Mouse (Mus musculus) forebrain, embryonic 16.5 days (tissue): ENCODE data around the gene Ctf2. TPM values are rescaled to one million over a fixed set of nuclear protein-coding genes. Genes with fewer than 3 reads are reported as not detected.
A peak's percentile ranks its signal among the peaks of the same experiment; 100 is the strongest.

Experiments used
- ATAC-seq: fragments of 200-750 bp; cut with Nextera tagmentation; 2 replicates; pipeline ENCODE4 v1.8.0; 2017; ENCODE audit warnings: mild to moderate bottlenecking, moderate library complexity
- H3K27ac ChIP-seq: fragments of 300-500 bp; sonication (generic); 2 replicates; pipeline ENCODE4 v1.5.1; 2014; ENCODE audit warnings: low read length, control low read depth
- H3K27me3 ChIP-seq: fragments of 300-500 bp; sonication (generic); replicated peaks from 2 replicates; pipeline ENCODE4 v1.6.1; 2014; ENCODE audit warnings: low read length; ENCODE audit not compliant: control insufficient read depth, insufficient read depth
- H3K36me3 ChIP-seq: fragments of 300-500 bp; sonication (generic); 2 replicates; pipeline ENCODE4 v1.6.1; 2014; ENCODE audit not compliant: control insufficient read depth, insufficient read depth
- H3K4me1 ChIP-seq: fragments of 300-500 bp; sonication (generic); replicated peaks from 2 replicates; pipeline ENCODE4 v1.6.1; 2014; ENCODE audit warnings: low read length; ENCODE audit not compliant: control insufficient read depth, insufficient read depth
- H3K4me2 ChIP-seq: fragments of 300-500 bp; sonication (generic); 2 replicates; pipeline ENCODE4 v1.6.1; 2014; ENCODE audit warnings: mild to moderate bottlenecking, low read length, control low read depth
- H3K4me3 ChIP-seq: fragments of 300-500 bp; sonication (generic); replicated peaks from 2 replicates; pipeline ENCODE4 v1.5.1; 2014; ENCODE audit warnings: mild to moderate bottlenecking, low read length, control low read depth
- H3K9ac ChIP-seq: fragments of 300-500 bp; sonication (generic); replicated peaks from 2 replicates; pipeline ENCODE4 v1.6.1; 2014; ENCODE audit warnings: low read depth, low read length, control low read depth
- H3K9me3 ChIP-seq: fragments of 300-500 bp; sonication (generic); 2 replicates; pipeline ENCODE4 v1.6.1; 2016; ENCODE audit warnings: low read length; ENCODE audit not compliant: control insufficient read depth
- WGBS: fragments of 180-500 bp; shearing (Covaris S2); extraction: QIAGEN DNeasy Blood & Tissue Kit; methylation state at CpG from one replicate; pipeline ENCODE4 v1.1.7; 2014; 5-methylcytosine and 5-hydroxymethylcytosine counted together
- polyA plus RNA-seq: library from polyadenylated mRNA; unstranded; fragments of >200 nt; fragmentation: Nextera tagmentation; extraction: Ambion mirVana; gene quantifications from 2 replicates; pipeline ENCODE4 v1.2.1, GENCODE M21; 2015

Ctf2 gene
- polyA plus RNA-seq, 1 experiment from 2014 or later, result 0.11 TPM

DNA sequence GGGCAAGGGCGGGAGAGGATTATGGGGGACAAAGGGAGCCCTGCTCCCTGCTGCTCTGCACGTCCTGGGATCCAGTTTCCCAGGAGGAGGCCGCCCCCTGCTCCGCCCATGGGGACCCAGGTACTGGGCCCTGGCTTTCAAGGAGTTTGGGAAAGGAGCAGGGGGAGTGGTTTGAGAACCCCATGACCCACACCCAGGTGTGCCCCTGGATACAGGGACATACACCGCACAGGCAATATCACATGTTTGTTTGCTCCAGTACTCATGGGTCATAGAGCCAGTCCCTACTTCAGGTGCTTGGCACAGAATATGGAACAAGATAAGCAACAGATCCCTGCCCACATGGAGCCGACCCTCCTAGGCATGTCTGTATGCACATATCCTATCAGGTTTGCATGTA, 6.0 kb downstream of the Ctf2 start:
- no peak overlapping the region for H3K9ac ChIP-seq
- H3K27ac ChIP-seq, result no peak overlapping the region
- H3K4me1 ChIP-seq, result no peaks in the 10 kb centered on the region
- no peak overlapping the region for H3K4me3 ChIP-seq
- no peak for ATAC-seq
- no peaks in the 10 kb centered on the region for H3K9me3 ChIP-seq
- H3K36me3 ChIP-seq, result no peaks in the 10 kb centered on the region
- H3K4me2 ChIP-seq, result no peak overlapping the region
- 49% methylated on average over 6 of the region's 6 CpGs for WGBS
- no peaks in the 10 kb centered on the region for H3K27me3 ChIP-seq

DNA sequence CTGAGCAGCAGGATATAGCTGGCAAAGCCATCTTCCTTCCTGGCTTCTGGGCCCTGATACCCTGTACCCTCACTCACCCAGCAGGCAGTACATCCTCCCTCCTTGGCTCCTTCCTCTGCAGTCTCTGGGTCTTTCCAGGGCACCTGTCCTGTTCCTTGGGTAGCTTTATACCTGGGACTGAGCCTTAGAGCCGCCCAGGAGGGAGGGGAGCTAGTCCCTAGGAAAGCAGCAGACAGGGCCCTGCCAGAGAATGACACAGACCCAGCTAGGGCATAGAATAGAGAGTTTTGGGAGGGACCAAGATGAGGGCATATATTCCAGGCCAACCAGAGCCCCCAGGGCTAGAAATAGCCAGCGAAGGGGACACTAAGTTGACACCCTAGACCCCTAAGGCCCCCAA, 6.5 kb downstream of the Ctf2 start:
- ATAC-seq, result no peak
- no peaks in the 10 kb centered on the region for H3K4me1 ChIP-seq
- H3K27me3 ChIP-seq, result no peaks in the 10 kb centered on the region
- no peaks in the 10 kb centered on the region for H3K9me3 ChIP-seq
- H3K9ac ChIP-seq, result no peak overlapping the region
- H3K36me3 ChIP-seq, result no peaks in the 10 kb centered on the region
- no peak overlapping the region for H3K4me2 ChIP-seq
- no peak overlapping the region for H3K27ac ChIP-seq
- no peak overlapping the region for H3K4me3 ChIP-seq
- WGBS, result 39% methylated on average over 2 of the region's 2 CpGs

DNA sequence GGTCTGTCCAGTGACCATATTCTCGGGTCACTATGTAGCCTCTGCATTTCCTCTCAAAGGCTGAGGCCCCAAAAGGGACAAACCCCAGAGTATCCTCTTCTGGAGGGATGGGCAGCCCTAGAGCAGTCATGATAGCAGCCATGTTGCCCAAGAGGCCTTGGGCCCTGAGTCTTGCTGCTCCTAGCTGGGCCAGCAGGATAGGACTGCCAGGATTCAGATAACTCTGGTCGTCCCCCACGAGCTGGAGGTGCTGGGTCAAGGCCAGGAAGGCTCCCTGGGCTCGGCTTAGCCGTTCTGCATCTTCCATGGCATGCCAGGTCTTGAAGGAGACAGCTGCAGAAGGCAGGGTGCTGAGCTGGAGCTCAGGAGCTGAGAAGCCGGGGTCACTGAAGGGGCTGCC, 12.7 kb downstream of the Ctf2 start:
- 93% methylated on average over 6 of the region's 6 CpGs for WGBS
- no peak for ATAC-seq
- Histone ChIP-seq H3K36me3 (no peaks in the 10 kb centered on the region), H3K27me3 (no peaks in the 10 kb centered on the region), H3K27ac (no peak overlapping the region), H3K9me3 (no peaks in the 10 kb centered on the region), H3K4me1 (peaks cover 6% of the 10 kb centered on the region), H3K4me2 (no peak overlapping the region), H3K9ac (no peak overlapping the region), H3K4me3 (no peak overlapping the region)

DNA sequence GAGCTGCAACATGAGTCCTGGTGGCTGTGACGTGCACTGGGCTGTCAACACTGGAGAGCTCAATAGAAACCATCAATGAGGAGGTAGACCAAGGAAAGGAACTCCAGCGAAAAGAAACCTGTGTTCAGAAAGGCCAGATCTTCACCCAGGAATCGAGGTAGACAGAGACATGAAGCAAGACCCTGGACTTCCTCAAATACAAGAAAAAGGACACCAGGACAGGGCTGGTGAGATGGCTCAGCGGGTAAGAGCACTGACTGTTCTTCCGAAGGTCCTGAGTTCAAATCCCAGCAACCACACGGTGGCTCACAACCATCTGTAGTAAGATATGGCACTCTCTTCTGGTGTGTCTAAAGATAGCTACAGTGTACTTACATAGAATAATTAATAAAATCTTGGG, 13.6 kb downstream of the Ctf2 start:
- H3K27me3 ChIP-seq, result no peaks in the 10 kb centered on the region
- no peak overlapping the region for H3K27ac ChIP-seq
- no peak overlapping the region for H3K4me2 ChIP-seq
- H3K4me1 ChIP-seq, result peaks cover 6% of the 10 kb centered on the region
- ATAC-seq, result no peak
- no peak overlapping the region for H3K9ac ChIP-seq
- no peaks in the 10 kb centered on the region for H3K9me3 ChIP-seq
- WGBS, result 87% methylated on average over 6 of the region's 6 CpGs
- H3K36me3 ChIP-seq, result no peaks in the 10 kb centered on the region
- no peak overlapping the region for H3K4me3 ChIP-seq

DNA sequence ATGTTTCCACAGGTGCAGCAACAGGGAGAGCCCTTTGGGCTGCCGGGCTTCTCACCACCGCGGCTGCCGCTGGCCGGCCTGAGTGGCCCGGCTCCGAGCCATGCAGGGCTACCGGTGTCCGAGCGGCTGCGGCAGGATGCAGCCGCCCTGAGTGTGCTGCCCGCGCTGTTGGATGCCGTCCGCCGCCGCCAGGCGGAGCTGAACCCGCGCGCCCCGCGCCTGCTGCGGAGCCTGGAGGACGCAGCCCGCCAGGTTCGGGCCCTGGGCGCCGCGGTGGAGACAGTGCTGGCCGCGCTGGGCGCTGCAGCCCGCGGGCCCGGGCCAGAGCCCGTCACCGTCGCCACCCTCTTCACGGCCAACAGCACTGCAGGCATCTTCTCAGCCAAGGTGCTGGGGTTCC, 15.0 kb downstream of the Ctf2 start:
- no peaks in the 10 kb centered on the region for H3K9me3 ChIP-seq
- H3K27me3 ChIP-seq, result no peaks in the 10 kb centered on the region
- peaks cover 16% of the 10 kb centered on the region for H3K4me1 ChIP-seq
- H3K36me3 ChIP-seq, result no peaks in the 10 kb centered on the region
- peak; percentile 43 for ATAC-seq
- peak overlapping the region; percentile 59 for H3K9ac ChIP-seq
- H3K27ac ChIP-seq, result no peak overlapping the region
- peak overlapping the region; percentile 41 for H3K4me3 ChIP-seq
- H3K4me2 ChIP-seq, result peak overlapping the region; percentile 61
- 1% methylated on average over 40 of the region's 41 CpGs for WGBS

DNA sequence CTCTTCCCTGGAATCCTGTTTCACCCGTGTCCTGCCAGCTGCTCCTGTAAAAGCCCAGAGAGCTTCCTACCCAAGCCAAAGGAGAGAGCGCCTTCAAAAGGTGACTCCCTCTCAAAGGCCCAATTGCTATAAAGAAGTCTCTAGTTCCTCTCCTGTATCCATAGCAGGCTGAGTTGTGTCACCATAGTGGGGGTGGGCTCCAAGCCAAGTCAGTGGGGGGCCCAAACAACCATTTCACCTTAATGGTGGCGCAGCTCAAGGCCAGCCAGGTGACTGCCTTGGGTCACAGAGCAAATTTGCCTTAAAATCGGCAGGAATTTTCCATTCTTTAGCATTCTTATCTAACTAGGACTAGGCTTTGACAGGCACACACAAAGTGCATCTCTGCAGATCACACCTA, 17.1 kb downstream of the Ctf2 start:
- WGBS, result 89% methylated on average over 4 of the region's 4 CpGs
- H3K27ac ChIP-seq, result no peak overlapping the region
- peaks cover 16% of the 10 kb centered on the region for H3K4me1 ChIP-seq
- no peak overlapping the region for H3K4me2 ChIP-seq
- no peaks in the 10 kb centered on the region for H3K9me3 ChIP-seq
- no peak overlapping the region for H3K4me3 ChIP-seq
- no peaks in the 10 kb centered on the region for H3K36me3 ChIP-seq
- no peak for ATAC-seq
- no peak overlapping the region for H3K9ac ChIP-seq
- H3K27me3 ChIP-seq, result no peaks in the 10 kb centered on the region

DNA sequence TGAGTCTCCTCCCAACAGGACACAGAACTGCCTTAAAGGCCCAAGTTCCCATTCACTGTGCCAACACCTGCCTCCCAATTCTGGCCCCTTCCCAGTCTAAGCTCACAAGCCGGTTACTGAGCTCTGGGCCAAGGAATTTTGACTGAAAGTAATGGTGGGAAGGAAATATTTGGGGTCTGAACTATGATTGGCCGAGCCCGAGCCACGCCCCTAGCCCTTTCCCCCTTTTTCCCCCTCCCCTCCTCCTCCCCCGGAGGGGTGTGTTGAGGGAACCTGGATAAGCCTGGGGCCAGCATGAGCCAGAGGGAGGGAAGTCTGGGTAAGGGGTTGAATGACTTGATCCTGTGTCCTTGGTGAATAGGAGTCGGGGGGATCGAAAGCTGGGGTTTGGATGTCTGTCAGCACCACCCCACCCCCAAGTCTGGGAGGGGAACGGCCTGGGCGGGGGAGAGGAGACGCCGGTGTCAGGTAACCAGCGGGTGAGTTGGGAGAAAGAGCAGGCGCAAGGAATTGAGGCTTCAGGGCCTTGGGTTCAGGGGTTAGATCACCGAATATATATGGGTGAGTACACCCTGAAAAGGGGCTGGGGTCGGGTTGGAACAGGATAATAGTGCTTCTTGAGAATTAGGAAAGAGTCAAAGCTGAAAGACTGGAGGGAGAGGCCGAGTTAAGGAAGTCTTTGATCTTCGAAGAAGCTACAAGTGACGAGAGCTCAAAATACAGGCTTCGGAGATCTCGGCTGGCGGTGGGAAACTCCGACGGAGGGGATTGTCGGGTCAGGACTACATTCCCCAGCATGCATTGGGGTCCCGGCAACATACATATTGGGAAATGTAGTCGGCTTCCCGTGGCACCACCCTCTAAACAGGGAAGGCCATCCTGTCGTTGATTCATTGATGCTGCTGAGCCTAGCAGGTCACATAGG, 19.2 kb downstream of the Ctf2 start, which contains the start of gene Ctf1:
TSS of gene Ctf1 (plus strand) at position 276 of the 925 bp plus-strand sequence.
- H3K27me3 ChIP-seq, result no peaks in the 10 kb centered on the region
- H3K4me1 ChIP-seq, result peaks cover 27% of the 10 kb centered on the region
- peak within 1 kb of the TSS; percentile 35 for H3K4me3 ChIP-seq
- H3K9ac ChIP-seq, result peak within 1 kb of the TSS; percentile 16
- under 1% methylated on average over 28 of the region's 28 CpGs for WGBS
- peak within 1 kb of the TSS; percentile 59; the same call in 1 of the 2 replicates for H3K27ac ChIP-seq
- peak; percentile 73 for ATAC-seq
- no peaks in the 10 kb centered on the region for H3K36me3 ChIP-seq
- H3K4me2 ChIP-seq, result peak within 1 kb of the TSS; percentile 50
- H3K9me3 ChIP-seq, result no peaks in the 10 kb centered on the region

DNA sequence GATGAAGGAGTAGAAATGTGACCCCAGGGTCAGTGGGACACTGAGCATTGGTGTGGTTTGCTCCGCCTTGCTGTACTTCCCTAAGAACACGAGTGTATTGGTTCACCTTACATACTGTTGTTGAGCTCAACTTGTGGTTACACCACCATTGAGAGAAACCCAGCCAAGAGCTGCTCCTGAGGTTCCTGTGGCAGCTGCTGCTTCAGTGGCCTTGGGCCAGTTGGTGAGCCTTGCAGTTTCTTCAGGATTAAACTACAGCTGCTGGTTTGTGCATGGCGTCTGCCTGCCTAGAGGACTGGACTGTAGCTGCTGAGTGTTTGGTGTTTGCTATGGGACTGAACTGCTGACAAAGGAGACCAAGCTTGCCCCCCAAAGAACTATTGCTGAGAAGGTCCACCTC, 20.5 kb downstream of the Ctf2 start:
- Histone ChIP-seq H3K4me1 (peaks cover 30% of the 10 kb centered on the region), H3K9ac (no peak overlapping the region), H3K27ac (no peak overlapping the region), H3K4me3 (no peak overlapping the region), H3K4me2 (no peak overlapping the region), H3K36me3 (no peaks in the 10 kb centered on the region), H3K27me3 (no peaks in the 10 kb centered on the region), H3K9me3 (no peaks in the 10 kb centered on the region)
- 65% methylated on average over 3 of the region's 3 CpGs for WGBS
- no peak for ATAC-seq

DNA sequence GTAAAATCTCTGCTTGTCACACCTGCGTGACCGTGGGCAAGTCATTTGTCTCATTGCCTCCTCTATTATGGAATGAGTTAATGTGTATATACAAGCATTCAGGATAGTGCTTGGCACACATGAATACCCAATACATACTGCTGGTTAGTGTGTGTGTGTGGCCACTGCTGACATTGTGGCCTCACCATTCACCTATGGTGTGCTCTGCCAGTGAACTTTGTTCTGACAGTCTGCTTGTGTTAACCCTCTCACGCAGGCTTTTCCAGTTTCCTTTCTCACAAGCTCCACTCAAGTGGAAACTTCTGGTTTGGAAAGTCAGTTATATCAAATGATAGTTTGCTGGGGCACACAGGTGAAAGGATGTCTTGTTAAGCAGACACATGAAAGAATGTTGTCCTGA, 20.9 kb downstream of the Ctf2 start:
- H3K36me3 ChIP-seq, result no peaks in the 10 kb centered on the region
- ATAC-seq, result no peak
- H3K9me3 ChIP-seq, result no peaks in the 10 kb centered on the region
- H3K4me3 ChIP-seq, result no peak overlapping the region
- H3K27ac ChIP-seq, result no peak overlapping the region
- no peak overlapping the region for H3K9ac ChIP-seq
- no peak overlapping the region for H3K4me2 ChIP-seq
- WGBS, result 89% methylated on average over 3 of the region's 3 CpGs
- H3K27me3 ChIP-seq, result no peaks in the 10 kb centered on the region
- peaks cover 33% of the 10 kb centered on the region for H3K4me1 ChIP-seq
